Mouse (Mus musculus) adrenal gland, postnatal 14 days (tissue): ENCODE results near the gene Piezo1. TPM values are rescaled to one million over a fixed set of nuclear protein-coding genes. Genes with fewer than 3 reads are reported as not detected.

Source experiments
- DNase-seq: peaks from one replicate; pipeline ENCODE4 v3.0.0; 2021; ENCODE audit warnings: mixed read lengths
- total RNA-seq: library from RNA; stranded (reverse); gene quantifications from 2 replicates; pipeline ENCODE4 v1.2.3, GENCODE M21; 2021

Gene Piezo1
- total RNA-seq, 1 experiment from 2014 or later = 23.2 TPM

- DNase-seq = no peak
These were observed 94.0 kb downstream of the Piezo1 start for GRCm38 (mm10) chr8:122457171-122457570.

GRCm38 (mm10) chr8:122454409-122454808 lies 96.7 kb downstream of the Piezo1 start:
- no peak for DNase-seq

- DNase-seq = no peak
These were observed 99.0 kb downstream of the Piezo1 start for GRCm38 (mm10) chr8:122452154-122452553.

- no peak for DNase-seq
These were observed 99.9 kb downstream of the Piezo1 start for GRCm38 (mm10) chr8:122451161-122451703.

GRCm38 (mm10) chr8:122445203-122445602 lies 105.9 kb downstream of the Piezo1 start:
- DNase-seq = peak; percentile 44

GRCm38 (mm10) chr8:122444058-122444748 lies 106.9 kb downstream of the Piezo1 start:
- DNase-seq = peak; percentile 89

- peak; percentile 99 for DNase-seq
These were observed 107.7 kb downstream of the Piezo1 start, which contains the start of gene Mvd for GRCm38 (mm10) chr8:122443262-122444006. TSS of gene Mvd (minus strand) at chr8:122443422.

- no peak for DNase-seq
These were observed 108.3 kb downstream of the Piezo1 start for GRCm38 (mm10) chr8:122442781-122443180.

GRCm38 (mm10) chr8:122442356-122442755 lies 108.8 kb downstream of the Piezo1 start:
- DNase-seq = no peak

GRCm38 (mm10) chr8:122441326-122441725 lies 109.8 kb downstream of the Piezo1 start:
- no peak for DNase-seq

- DNase-seq = no peak
These were observed 111.8 kb downstream of the Piezo1 start for GRCm38 (mm10) chr8:122439336-122439735.

GRCm38 (mm10) chr8:122437708-122438331 lies 113.3 kb downstream of the Piezo1 start:
- DNase-seq = no peak

GRCm38 (mm10) chr8:122436586-122437125 lies 114.5 kb downstream of the Piezo1 start:
- no peak for DNase-seq

- no peak for DNase-seq
These were observed 115.0 kb downstream of the Piezo1 start for GRCm38 (mm10) chr8:122436146-122436545.

- no peak for DNase-seq
These were observed 115.8 kb downstream of the Piezo1 start for GRCm38 (mm10) chr8:122435375-122435774.

- peak; percentile 36 for DNase-seq
These were observed 117.7 kb downstream of the Piezo1 start for GRCm38 (mm10) chr8:122433269-122433905.

GRCm38 (mm10) chr8:122432443-122433268 lies 118.5 kb downstream of the Piezo1 start, which contains the start of gene Cyba:
TSS of gene Cyba (minus strand) at chr8:122432930.
- peak; percentile 82 for DNase-seq
